Comparison of ENCODE assay signal across 8 mouse cellular contexts in the genomic region with DNA sequence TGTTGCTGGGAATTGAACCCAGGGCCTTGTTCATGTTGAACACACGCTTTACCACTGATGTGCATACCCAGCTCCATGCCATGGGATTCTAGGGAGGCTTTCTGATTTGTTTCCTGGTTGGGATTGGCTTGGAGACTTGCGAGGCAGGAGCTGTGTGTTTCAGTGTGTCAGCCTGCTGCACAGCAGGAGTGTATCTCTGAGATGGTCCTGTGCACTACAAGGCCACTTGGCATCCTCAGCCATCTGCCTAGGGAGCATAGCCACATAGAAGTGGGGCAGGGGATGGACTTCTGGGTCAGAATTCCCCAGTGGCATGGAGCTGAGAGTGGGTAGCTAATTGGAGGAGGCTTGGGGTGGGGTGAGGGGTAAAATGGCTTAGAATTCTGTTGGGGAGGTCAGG.
DNase-seq lines count a peak whose midpoint lies in the region; ATAC-seq lines count a peak whose summit lies in the region.

No protein-coding gene starts in this region.

- no peak for DNase-seq in heart, adult 9 months (ENCODE audit: low spot score in 2 of 2)
- DNase-seq in neural tube, embryonic 10.5 days (ENCODE audit: extremely low spot score, low spot score), result no peak
- no peak for DNase-seq in thymus, postnatal 0 days (ENCODE audit: low spot score)

- H3K27me3 ChIP-seq in heart, embryonic 13.5 days (replicated peaks), result no peaks in the 10 kb centered on the region
- no peaks in the 10 kb centered on the region for H3K27me3 ChIP-seq in neural tube, embryonic 12.5 days (replicated peaks)
- no peaks in the 10 kb centered on the region for H3K27me3 ChIP-seq in hindbrain, embryonic 16.5 days (replicated peaks; ENCODE audit: control insufficient read depth, insufficient read depth, low read length)
- H3K27me3 ChIP-seq in stomach, embryonic 15.5 days (replicated peaks), result no peaks in the 10 kb centered on the region

- H3K4me1 ChIP-seq in heart, embryonic 13.5 days, result peaks cover 97% of the 10 kb centered on the region
- H3K4me1 ChIP-seq in neural tube, embryonic 12.5 days, result peaks cover 41% of the 10 kb centered on the region
- peaks cover 23% of the 10 kb centered on the region for H3K4me1 ChIP-seq in hindbrain, embryonic 16.5 days (ENCODE audit: control insufficient read depth, insufficient read depth, low read depth, low read length)
- H3K4me1 ChIP-seq in stomach, embryonic 15.5 days, result peaks cover 40% of the 10 kb centered on the region

- no peaks in the 10 kb centered on the region for H3K9me3 ChIP-seq in heart, embryonic 13.5 days
- no peaks in the 10 kb centered on the region for H3K9me3 ChIP-seq in neural tube, embryonic 12.5 days
- H3K9me3 ChIP-seq in hindbrain, embryonic 16.5 days (ENCODE audit: control insufficient read depth, low read length), result no peaks in the 10 kb centered on the region
- H3K9me3 ChIP-seq in stomach, embryonic 15.5 days, result no peaks in the 10 kb centered on the region

- 0 out of 2 replicates have a peak, but pooled peaks have one; percentile 1 for ATAC-seq in heart, embryonic 13.5 days (ENCODE audit: extremely low read depth, insufficient number of reproducible peaks, low FRiP score, low TSS enrichment)
- no peak for ATAC-seq in neural tube, embryonic 12.5 days (ENCODE audit: low FRiP score, low read depth)
- no peak for ATAC-seq in hindbrain, embryonic 16.5 days
- ATAC-seq in stomach, embryonic 15.5 days (ENCODE audit: insufficient read depth, low FRiP score, low read depth), result no peak
- no peak for ATAC-seq in monocyte, adult 5-6 weeks (replicated peaks; ENCODE audit: insufficient number of reproducible peaks, low FRiP score, low TSS enrichment, poor library complexity, severe bottlenecking)

- H3K36me3 ChIP-seq in heart, embryonic 13.5 days, result no peaks in the 10 kb centered on the region
- H3K36me3 ChIP-seq in neural tube, embryonic 12.5 days, result no peaks in the 10 kb centered on the region
- no peaks in the 10 kb centered on the region for H3K36me3 ChIP-seq in hindbrain, embryonic 16.5 days (ENCODE audit: control insufficient read depth, insufficient read depth, low read length)
- no peaks in the 10 kb centered on the region for H3K36me3 ChIP-seq in stomach, embryonic 15.5 days

- 52% methylated on average over 2 of the region's 2 CpGs for WGBS in heart, embryonic 13.5 days
- WGBS in neural tube, embryonic 12.5 days, result 76% methylated on average over 2 of the region's 2 CpGs
- 76% methylated on average over 2 of the region's 2 CpGs for WGBS in hindbrain, embryonic 16.5 days
- 82% methylated on average over 2 of the region's 2 CpGs for WGBS in stomach, embryonic 15.5 days

- no peak overlapping the region for H3K4me3 ChIP-seq in heart, embryonic 13.5 days
- no peak overlapping the region for H3K4me3 ChIP-seq in neural tube, embryonic 12.5 days
- no peak overlapping the region for H3K4me3 ChIP-seq in hindbrain, embryonic 16.5 days (ENCODE audit: low read length)
- H3K4me3 ChIP-seq in stomach, embryonic 15.5 days (replicated peaks), result no peak overlapping the region

- H3K27ac ChIP-seq in heart, embryonic 13.5 days (replicated peaks), result peak overlapping the region; percentile 96
- H3K27ac ChIP-seq in neural tube, embryonic 12.5 days, result 0 out of 2 replicates have a peak overlapping the region, but pooled peaks have one; percentile 7
- H3K27ac ChIP-seq in hindbrain, embryonic 16.5 days (ENCODE audit: low read depth, low read length), result peak overlapping the region; percentile 59
- peak overlapping the region; percentile 84 for H3K27ac ChIP-seq in stomach, embryonic 15.5 days

- H3K9ac ChIP-seq in heart, embryonic 13.5 days, result peak overlapping the region; percentile 33; the same call in 1 of the 2 replicates
- 0 out of 2 replicates have a peak overlapping the region, but pooled peaks have one; percentile 14 for H3K9ac ChIP-seq in neural tube, embryonic 12.5 days
- H3K9ac ChIP-seq in hindbrain, embryonic 16.5 days (ENCODE audit: low read depth, low read length), result no peak overlapping the region
- no peak overlapping the region for H3K9ac ChIP-seq in stomach, embryonic 15.5 days

- peak overlapping the region; percentile 35; the same call in 1 of the 2 replicates for H3K4me2 ChIP-seq in heart, embryonic 13.5 days
- no peak overlapping the region for H3K4me2 ChIP-seq in neural tube, embryonic 12.5 days (replicated peaks)
- no peak overlapping the region for H3K4me2 ChIP-seq in hindbrain, embryonic 16.5 days (ENCODE audit: low read length)
- no peak overlapping the region for H3K4me2 ChIP-seq in stomach, embryonic 15.5 days

Comparison
In these comparisons a context has a peak if more than half of its experiments do, and no peak if none do; other contexts are left out.
1. H3K27ac ChIP-seq: peak in every context shown above with its lines; median percentile 96 in heart, embryonic 13.5 days; 84 in stomach, embryonic 15.5 days; 59 in hindbrain, embryonic 16.5 days; 7 in neural tube, embryonic 12.5 days.
2. H3K9ac ChIP-seq: peak in heart, embryonic 13.5 days (single experiment) and neural tube, embryonic 12.5 days (single experiment); none in hindbrain, embryonic 16.5 days (single experiment) and stomach, embryonic 15.5 days (single experiment).